Mouse (Mus musculus) brain, embryonic 14.5 days (tissue): ENCODE measurements around the gene Hipk2.

ENCODE experiments used
- CTCF ChIP-seq: fragments of 200-500 bp; IDR thresholded peaks from 2 replicates; pipeline ENCODE4 v1.5.1; 2012; ENCODE audit warnings: inconsistent platforms, mild to moderate bottlenecking, moderate library complexity, borderline replicate concordance; ENCODE audit not compliant: insufficient read depth, insufficient read length; ENCODE audit errors: extremely low read depth
- POLR2A ChIP-seq: fragments of 200-500 bp; IDR thresholded peaks from 2 replicates; pipeline ENCODE4 v1.6.1; 2012; ENCODE audit warnings: mild to moderate bottlenecking, inconsistent platforms, borderline replicate concordance; ENCODE audit not compliant: poor library complexity, insufficient read depth, insufficient read length, severe bottlenecking; ENCODE audit errors: extremely low read depth

- no peak for TF ChIP-seq CTCF
- TF ChIP-seq POLR2A = no peak
These were observed 83.0 kb downstream of the Hipk2 start for GRCm38 (mm10) chr6:38792966-38793365.
